Comparison of ENCODE assay signal across 9 mouse cellular contexts in the genomic region with DNA sequence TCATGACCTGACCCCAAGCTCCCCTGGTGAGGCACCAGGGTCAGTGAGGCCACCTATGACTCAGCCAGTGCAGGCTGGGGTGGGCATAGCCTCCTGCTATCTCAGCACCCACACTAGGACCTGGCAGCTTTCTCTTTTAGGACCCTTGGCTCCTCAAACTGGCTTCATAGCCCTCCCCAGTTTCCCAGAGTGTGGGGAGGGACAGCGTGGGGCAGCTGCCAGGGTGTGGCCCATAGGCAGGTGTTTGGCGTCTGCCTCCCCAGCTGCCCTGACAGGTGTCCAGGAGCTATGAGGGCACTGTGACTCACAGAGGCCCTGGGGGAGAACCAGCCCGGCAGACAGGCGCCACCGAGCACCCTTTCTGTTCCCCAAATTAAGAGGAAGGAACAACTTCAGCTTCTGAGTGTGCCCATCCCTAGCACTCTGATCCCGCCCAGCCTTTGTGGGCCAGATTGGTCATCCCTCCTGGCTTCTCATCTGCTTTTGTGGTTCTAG. TPM values are rescaled to one million over a fixed set of nuclear protein-coding genes. Genes with fewer than 3 reads are reported as not detected.
DNase-seq lines count a peak whose midpoint lies in the region; ATAC-seq lines count a peak whose summit lies in the region.
"Had no signal": no experiment of that assay in that cellular context is flagged by ENCODE, and none has a peak within 500 bp of the region (broad histone marks: within the 10 kb centered on the region; RNA-seq: fewer than 3 reads in every experiment).

No protein-coding gene starts in this region.

- H3K9me3 ChIP-seq in heart, embryonic 14.5 days (ENCODE audit: control insufficient read depth, low read length), result no peaks in the 10 kb centered on the region

- peak; percentile 97 for DNase-seq in heart, adult 11 months
- DNase-seq in heart, adult 8-10 months (ENCODE audit: low spot score), result no peak
- peak; percentile 22 for DNase-seq in MN1 (ENCODE audit: low spot score)
- DNase-seq in layer of hippocampus, postnatal 14 days (ENCODE audit: low spot score in 2 of 2), result no peak
- DNase-seq in cerebellum, postnatal 14 days, result no peak

- no peak for ATAC-seq in heart, embryonic 14.5 days (ENCODE audit: insufficient number of reproducible peaks, insufficient read depth, low FRiP score, low read depth)
- ATAC-seq in megakaryocyte-erythroid progenitor cell, adult 5-6 weeks (replicated peaks; ENCODE audit: low FRiP score, low TSS enrichment, poor library complexity, severe bottlenecking), result no peak

- H3K4me1 ChIP-seq in heart, embryonic 14.5 days (ENCODE audit: control insufficient read depth in 2 of 2, insufficient read depth in 2 of 2, low read length in 2 of 2), result peaks cover 35 to 51% of the 10 kb centered on the region in 2 experiments

- H3K79me2 ChIP-seq in macrophage (ENCODE audit: inconsistent target), result no peaks in the 10 kb centered on the region

- no peaks in the 10 kb centered on the region for H3K27me3 ChIP-seq in heart, embryonic 14.5 days (ENCODE audit: control insufficient read depth, insufficient read depth, low read length)

- H3K4me2 ChIP-seq in heart, embryonic 14.5 days (ENCODE audit: low read length), result peak overlapping the region; percentile 55

- peak overlapping the region; percentile 29 to 30 for H3K4me3 ChIP-seq in heart, embryonic 14.5 days (ENCODE audit: control insufficient read depth in 1 of 2, insufficient read depth in 1 of 2, low read depth in 1 of 2, low read length in 2 of 2)
- H3K4me3 ChIP-seq in macrophage (ENCODE audit: inconsistent target), result peak overlapping the region; percentile 19

- peak overlapping the region; percentile 50 to 78 for H3K27ac ChIP-seq in heart, embryonic 14.5 days (replicated peaks in 1 of 2; ENCODE audit: control insufficient read depth in 1 of 2, insufficient read depth in 1 of 2, low read depth in 2 of 2, low read length in 2 of 2)
- peak overlapping the region; percentile 65 for H3K27ac ChIP-seq in macrophage

- peaks cover 65% of the 10 kb centered on the region for H3K36me3 ChIP-seq in heart, embryonic 14.5 days (ENCODE audit: control insufficient read depth, insufficient read depth, low read length)
- no peaks in the 10 kb centered on the region for H3K36me3 ChIP-seq in macrophage (ENCODE audit: inconsistent target)

- H3K9ac ChIP-seq in heart, embryonic 14.5 days (ENCODE audit: low read length), result peak overlapping the region; percentile 64

- 67% methylated on average over 6 of the region's 6 CpGs for WGBS in heart, embryonic 14.5 days
- WGBS in macrophage (ENCODE audit: missing documents), result 0% methylated on average over 6 of the region's 6 CpGs

RNA-seq across cellular contexts. Expression of gene Dmpk, which starts 0.7 kb away (rescaled TPM):
- 100 to 1,000 TPM; 532 to 655 (median 581) TPM for total RNA-seq in heart, adult 8-10 months (2022)
- polyA plus RNA-seq in heart, embryonic 14.5 days (2014; fragmentation: Nextera tagmentation; extraction: Ambion mirVana), result 31.1 and 36.0 TPM in 2 replicates
- 10 to 100 TPM in 9 of 26 experiments, 1 to 10 TPM in 15, under 1 TPM in 1, not detected in 1; 0.74 to 37.9 (median 6.5) TPM for total RNA-seq in macrophage (2018; cell fraction: chromatin; rRNA removed)
- total RNA-seq in macrophage (2018; cell fraction: cytosol; rRNA removed), result 1 to 10 TPM in 8 of 26 experiments, under 1 TPM in 18; 0.14 to 2.9 (median 0.64) TPM
- total RNA-seq in macrophage (2018; cell fraction: nucleus; rRNA removed), result 100 to 1,000 TPM in 2 of 26 experiments, 1 to 10 TPM in 19, under 1 TPM in 3, not detected in 2; 0.40 to 110 (median 2.6) TPM
- polyA plus RNA-seq in macrophage (2018), result 0.66 to 30.4 TPM (median 0.95 TPM) in 3 replicates
- 15.1 and 19.8 TPM in 2 replicates for total RNA-seq in megakaryocyte-erythroid progenitor cell, adult 5-6 weeks (2014; fragmentation: Nextera tagmentation)
- 3.9 and 7.5 TPM in 2 replicates for total RNA-seq in megakaryocyte-erythroid progenitor cell, adult 5-6 weeks (2017)
- 10 to 100 TPM; 33.0 to 42.3 TPM for total RNA-seq in layer of hippocampus, postnatal 14 days (2021)

RNA-seq across cellular contexts. Expression of gene Dmwd, which starts 8.3 kb away (rescaled TPM):
- total RNA-seq in heart, adult 8-10 months (2022), result 10 to 100 TPM; 49.9 to 57.5 (median 54.0) TPM
- 19.6 and 20.4 TPM in 2 replicates for polyA plus RNA-seq in heart, embryonic 14.5 days (2014; fragmentation: Nextera tagmentation; extraction: Ambion mirVana)
- total RNA-seq in macrophage (2018; cell fraction: chromatin; rRNA removed), result 10 to 100 TPM in 2 of 26 experiments, 1 to 10 TPM in 18, under 1 TPM in 5, not detected in 1; 0.47 to 19.3 (median 2.4) TPM
- 1 to 10 TPM in 13 of 26 experiments, under 1 TPM in 13; 0.22 to 5.2 (median 1.00) TPM for total RNA-seq in macrophage (2018; cell fraction: cytosol; rRNA removed)
- 10 to 100 TPM in 2 of 26 experiments, 1 to 10 TPM in 13, under 1 TPM in 9, not detected in 2; 0.28 to 32.9 (median 2.3) TPM for total RNA-seq in macrophage (2018; cell fraction: nucleus; rRNA removed)
- 0.19 to 12.9 TPM (median 0.32 TPM) in 3 replicates for polyA plus RNA-seq in macrophage (2018)
- 28.5 and 29.2 TPM in 2 replicates for total RNA-seq in megakaryocyte-erythroid progenitor cell, adult 5-6 weeks (2014; fragmentation: Nextera tagmentation)
- total RNA-seq in megakaryocyte-erythroid progenitor cell, adult 5-6 weeks (2017), result 7.7 and 10.6 TPM in 2 replicates
- total RNA-seq in layer of hippocampus, postnatal 14 days (2021), result 100 to 1,000 TPM; 141 to 147 TPM

RNA-seq across cellular contexts. Expression of gene Six5, which starts 10.1 kb away (rescaled TPM):
- 1 to 10 TPM; 5.8 to 9.9 (median 7.8) TPM for total RNA-seq in heart, adult 8-10 months (2022)
- polyA plus RNA-seq in heart, embryonic 14.5 days (2014; fragmentation: Nextera tagmentation; extraction: Ambion mirVana), result 7.3 and 8.3 TPM in 2 replicates
- total RNA-seq in macrophage (2018; cell fraction: chromatin; rRNA removed), result 1 to 10 TPM; 1.8 to 6.0 (median 3.2) TPM
- total RNA-seq in macrophage (2018; cell fraction: cytosol; rRNA removed), result under 1 TPM; 0.09 to 0.61 (median 0.27) TPM
- total RNA-seq in macrophage (2018; cell fraction: nucleus; rRNA removed), result 1 to 10 TPM in 25 of 26 experiments, under 1 TPM in 1; 0.69 to 4.2 (median 2.2) TPM
- 0.22 to 0.68 TPM (median 0.24 TPM) in 3 replicates for polyA plus RNA-seq in macrophage (2018)
- 8.9 and 10.1 TPM in 2 replicates for total RNA-seq in megakaryocyte-erythroid progenitor cell, adult 5-6 weeks (2014; fragmentation: Nextera tagmentation)
- total RNA-seq in megakaryocyte-erythroid progenitor cell, adult 5-6 weeks (2017), result 2.1 and 2.2 TPM in 2 replicates
- total RNA-seq in layer of hippocampus, postnatal 14 days (2021), result 1 to 10 TPM; 2.1 to 2.7 TPM

RNA-seq across cellular contexts. Expression of gene Rsph6a, which starts 29.8 kb away (rescaled TPM):
- not detected for total RNA-seq in heart, adult 8-10 months (2022)
- polyA plus RNA-seq in heart, embryonic 14.5 days (2014; fragmentation: Nextera tagmentation; extraction: Ambion mirVana), result not detected in 2 replicates
- total RNA-seq in macrophage (2018; cell fraction: chromatin; rRNA removed), result 1 to 10 TPM in 4 of 26 experiments, under 1 TPM in 6, not detected in 16; 0.48 to 1.5 (median 0.91) TPM
- total RNA-seq in macrophage (2018; cell fraction: cytosol; rRNA removed), result not detected
- 1 to 10 TPM in 1 of 26 experiments, under 1 TPM in 3, not detected in 22; 0.51 to 1.7 (median 0.75) TPM for total RNA-seq in macrophage (2018; cell fraction: nucleus; rRNA removed)
- polyA plus RNA-seq in macrophage (2018), result not detected in 3 replicates
- total RNA-seq in megakaryocyte-erythroid progenitor cell, adult 5-6 weeks (2014; fragmentation: Nextera tagmentation), result not detected in 2 replicates
- total RNA-seq in megakaryocyte-erythroid progenitor cell, adult 5-6 weeks (2017), result not detected in 2 replicates
- under 1 TPM in 1 of 2 experiments, not detected in 1; 0.21 TPM for total RNA-seq in layer of hippocampus, postnatal 14 days (2021)
- total RNA-seq: heart, postnatal 36 days had no signal

RNA-seq across cellular contexts. Expression of gene Gm4969, which starts 33.8 kb away (rescaled TPM):
- not detected for total RNA-seq in heart, adult 8-10 months (2022)
- polyA plus RNA-seq in heart, embryonic 14.5 days (2014; fragmentation: Nextera tagmentation; extraction: Ambion mirVana), result 1.2 TPM in 2 replicates
- under 1 TPM in 1 of 26 experiments, not detected in 25; 0.30 TPM for total RNA-seq in macrophage (2018; cell fraction: chromatin; rRNA removed)
- total RNA-seq in macrophage (2018; cell fraction: cytosol; rRNA removed), result not detected
- total RNA-seq in macrophage (2018; cell fraction: nucleus; rRNA removed), result under 1 TPM in 1 of 26 experiments, not detected in 25; 0.12 TPM
- not detected in 3 replicates for polyA plus RNA-seq in macrophage (2018)
- 0.22 and 0.35 TPM in 2 replicates for total RNA-seq in megakaryocyte-erythroid progenitor cell, adult 5-6 weeks (2014; fragmentation: Nextera tagmentation)
- total RNA-seq in megakaryocyte-erythroid progenitor cell, adult 5-6 weeks (2017), result 0.65 TPM in 1 of 2 replicates, not detected in the other
- total RNA-seq in layer of hippocampus, postnatal 14 days (2021), result under 1 TPM; 0.72 to 0.78 TPM
- total RNA-seq: heart, postnatal 36 days had no signal

Comparison
In these comparisons a context has a peak if more than half of its experiments do, and no peak if none do; other contexts are left out.
1. DNase-seq: peak in heart, adult 11 months (single experiment) and MN1 (single experiment); none in heart, adult 8-10 months (single experiment), layer of hippocampus, postnatal 14 days (0 of 2) and cerebellum, postnatal 14 days (0 of 2).
2. RNA of gene Dmpk, which starts 0.7 kb away (total RNA-seq): 532 to 655 TPM in heart, adult 8-10 months; 33.0 to 42.3 TPM in layer of hippocampus, postnatal 14 days and 3.9 to 19.8 TPM in megakaryocyte-erythroid progenitor cell, adult 5-6 weeks; every median in the first group is over 10 times any median in the second.